Mouse (Mus musculus) midbrain, embryonic 14.5 days (tissue): ENCODE measurements at regions not wholly inside any gene's neighbourhood (a gene's known extent, or its start where the extent isn't known, plus 50 kb on each side); places are given as distances from the start of the nearest gene placed in this dataset.

Source experiments
- ATAC-seq: fragments of 200-750 bp; cut with Nextera tagmentation; 2 replicates; pipeline ENCODE4 v1.8.0; 2017; ENCODE audit warnings: moderate number of reproducible peaks, moderate library complexity; ENCODE audit not compliant: low FRiP score, low TSS enrichment
- DNase-seq: peaks from one replicate; pipeline ENCODE4 v3.0.0-alpha.2; 2015
- H3K27ac ChIP-seq: fragments of 300-500 bp; sonication (generic); replicated peaks from 2 replicates; pipeline ENCODE4 v1.5.1; 2014; ENCODE audit warnings: mild to moderate bottlenecking, low read depth, low read length, moderate library complexity
- H3K27me3 ChIP-seq: fragments of 300-500 bp; sonication (generic); 2 replicates; pipeline ENCODE4 v1.6.1; 2014; ENCODE audit warnings: low read length, control low read depth, mixed read lengths; ENCODE audit not compliant: control insufficient read depth, insufficient read depth
- H3K36me3 ChIP-seq: fragments of 300-500 bp; sonication (generic); 2 replicates; pipeline ENCODE4 v1.6.1; 2014; ENCODE audit warnings: low read length, control low read depth; ENCODE audit not compliant: control insufficient read depth, insufficient read depth
- H3K4me1 ChIP-seq: fragments of 300-500 bp; sonication (generic); 2 replicates; pipeline ENCODE4 v1.6.1; 2014; ENCODE audit warnings: mild to moderate bottlenecking, antibody characterized with exemption, low read length, control low read depth; ENCODE audit not compliant: control insufficient read depth, insufficient read depth
- H3K4me2 ChIP-seq: fragments of 300-500 bp; sonication (generic); 2 replicates; pipeline ENCODE4 v1.6.1; 2014; ENCODE audit warnings: mild to moderate bottlenecking, low read length, moderate library complexity
- H3K4me3 ChIP-seq: fragments of 300-500 bp; sonication (generic); replicated peaks from 2 replicates; pipeline ENCODE4 v1.5.1; 2014; ENCODE audit warnings: low read depth, low read length
- H3K9ac ChIP-seq: fragments of 300-500 bp; sonication (generic); replicated peaks from 2 replicates; pipeline ENCODE4 v1.6.1; 2014; ENCODE audit warnings: mild to moderate bottlenecking, low read length, moderate library complexity
- H3K9me3 ChIP-seq: fragments of 300-500 bp; sonication (generic); 2 replicates; pipeline ENCODE4 v1.6.1; 2016; ENCODE audit warnings: low read length, control low read depth, mixed read lengths; ENCODE audit not compliant: control insufficient read depth
- WGBS: fragments of 180-500 bp; shearing (Covaris S2); extraction: QIAGEN DNeasy Blood & Tissue Kit; methylation state at CpG from one replicate; pipeline ENCODE4 v1.1.7; 2014; 5-methylcytosine and 5-hydroxymethylcytosine counted together

DNA sequence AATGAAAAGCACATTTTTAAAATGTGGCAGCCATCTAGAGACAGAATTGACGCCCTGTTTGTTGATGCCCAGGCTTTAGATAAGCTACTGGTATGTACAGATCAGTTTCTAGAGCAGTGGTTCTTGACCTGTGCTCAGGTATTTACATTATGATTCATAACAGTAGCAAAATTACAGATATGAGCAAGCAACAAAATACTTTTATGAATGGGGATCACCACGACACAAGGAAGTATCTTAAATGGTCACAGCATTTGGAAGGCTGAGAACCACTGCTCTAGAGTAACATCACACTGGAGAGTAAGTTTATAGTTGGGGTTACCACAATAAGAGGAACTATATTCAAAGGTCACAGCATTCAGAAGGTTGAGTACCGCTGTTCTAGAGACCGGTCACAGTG, 66.3 kb upstream of the Dgkg start:
- ATAC-seq (no peak), DNase-seq (no peak)
- no peak overlapping the region for H3K4me2 ChIP-seq
- H3K4me3 ChIP-seq = no peak overlapping the region
- H3K27me3 ChIP-seq = no peaks in the 10 kb centered on the region
- no peaks in the 10 kb centered on the region for H3K9me3 ChIP-seq
- H3K36me3 ChIP-seq = no peaks in the 10 kb centered on the region
- no peak overlapping the region for H3K27ac ChIP-seq
- no peaks in the 10 kb centered on the region for H3K4me1 ChIP-seq
- WGBS = 92% methylated on average over 4 of the region's 4 CpGs
- no peak overlapping the region for H3K9ac ChIP-seq

DNA sequence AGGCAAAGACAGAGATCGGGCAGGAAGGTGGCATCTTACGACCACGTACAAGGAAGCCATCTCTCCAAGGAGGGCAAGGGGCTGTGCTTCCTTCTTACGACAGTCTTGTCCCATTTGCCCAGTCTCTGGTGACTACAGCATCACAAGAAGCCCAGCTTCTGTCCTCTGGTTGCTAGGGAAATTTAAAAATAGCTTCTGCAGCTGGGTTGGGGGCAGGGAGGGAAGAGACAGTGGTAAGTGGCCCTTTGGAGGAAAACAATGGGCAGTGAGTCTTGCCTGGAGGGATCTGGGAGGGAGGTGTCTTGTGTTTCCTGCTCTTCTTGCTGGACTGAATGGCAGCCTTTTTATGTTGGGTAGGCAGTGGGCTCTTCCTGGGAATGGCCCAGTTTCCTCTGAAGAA, 62.8 kb upstream of the Dgkg start:
- H3K4me2 ChIP-seq = no peak overlapping the region
- H3K4me1 ChIP-seq = no peaks in the 10 kb centered on the region
- no peak for DNase-seq
- no peaks in the 10 kb centered on the region for H3K36me3 ChIP-seq
- H3K27me3 ChIP-seq = no peaks in the 10 kb centered on the region
- H3K9ac ChIP-seq = no peak overlapping the region
- H3K27ac ChIP-seq = no peak overlapping the region
- H3K9me3 ChIP-seq = no peaks in the 10 kb centered on the region
- no peak for ATAC-seq
- H3K4me3 ChIP-seq = no peak overlapping the region
- 74% methylated on average over 4 of the region's 4 CpGs for WGBS

DNA sequence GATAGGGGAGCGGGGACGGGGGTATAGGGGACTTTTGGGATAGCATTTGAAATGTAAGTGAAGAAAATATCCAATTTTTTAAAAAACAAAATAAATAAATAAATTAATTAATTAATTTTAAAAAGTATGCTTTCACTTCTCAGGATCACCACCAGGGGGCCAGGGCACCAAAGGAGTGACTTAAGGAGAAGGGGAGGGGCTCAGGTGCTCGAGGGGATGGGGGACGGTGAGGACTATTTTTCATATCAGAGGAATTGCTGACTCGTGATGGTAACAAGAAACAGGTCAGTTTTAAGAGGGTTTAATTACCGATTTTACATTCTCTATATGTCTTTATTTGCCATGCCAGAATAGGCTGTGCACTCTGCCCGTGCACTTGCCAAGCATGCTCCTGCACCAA, 62.3 kb upstream of the Dgkg start:
- Histone ChIP-seq H3K9ac (no peak overlapping the region), H3K4me3 (no peak overlapping the region), H3K27me3 (no peaks in the 10 kb centered on the region), H3K4me1 (no peaks in the 10 kb centered on the region), H3K36me3 (no peaks in the 10 kb centered on the region), H3K9me3 (no peaks in the 10 kb centered on the region), H3K27ac (no peak overlapping the region), H3K4me2 (no peak overlapping the region)
- WGBS = 62% methylated on average over 7 of the region's 7 CpGs
- no peak for ATAC-seq
- DNase-seq = peak; percentile 21

DNA sequence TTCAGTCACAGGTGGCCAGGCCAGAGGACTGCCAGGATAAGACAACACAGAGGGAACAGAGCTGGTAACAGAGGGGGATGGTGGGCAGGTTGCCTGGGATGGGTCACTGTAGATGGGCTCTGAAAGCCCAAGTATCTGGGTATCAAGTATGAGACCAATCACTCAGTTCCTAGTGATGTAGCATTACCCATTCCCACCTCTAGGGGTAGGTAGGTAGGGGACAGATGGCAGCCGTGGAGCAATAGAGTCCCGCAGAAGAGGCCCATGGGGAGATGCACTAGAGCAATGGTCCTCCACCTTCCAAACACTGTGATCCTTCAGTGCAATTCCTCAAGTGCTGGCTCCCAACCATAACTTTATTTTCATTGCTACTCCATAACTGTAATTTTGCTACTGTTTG, 60.4 kb upstream of the Dgkg start:
- Histone ChIP-seq H3K4me1 (no peaks in the 10 kb centered on the region), H3K27me3 (no peaks in the 10 kb centered on the region), H3K9ac (no peak overlapping the region), H3K4me3 (no peak overlapping the region), H3K36me3 (no peaks in the 10 kb centered on the region), H3K27ac (no peak overlapping the region), H3K4me2 (no peak overlapping the region), H3K9me3 (no peaks in the 10 kb centered on the region)
- DNase-seq = no peak
- no peak for ATAC-seq
- WGBS = 57% methylated on average over 2 of the region's 2 CpGs

DNA sequence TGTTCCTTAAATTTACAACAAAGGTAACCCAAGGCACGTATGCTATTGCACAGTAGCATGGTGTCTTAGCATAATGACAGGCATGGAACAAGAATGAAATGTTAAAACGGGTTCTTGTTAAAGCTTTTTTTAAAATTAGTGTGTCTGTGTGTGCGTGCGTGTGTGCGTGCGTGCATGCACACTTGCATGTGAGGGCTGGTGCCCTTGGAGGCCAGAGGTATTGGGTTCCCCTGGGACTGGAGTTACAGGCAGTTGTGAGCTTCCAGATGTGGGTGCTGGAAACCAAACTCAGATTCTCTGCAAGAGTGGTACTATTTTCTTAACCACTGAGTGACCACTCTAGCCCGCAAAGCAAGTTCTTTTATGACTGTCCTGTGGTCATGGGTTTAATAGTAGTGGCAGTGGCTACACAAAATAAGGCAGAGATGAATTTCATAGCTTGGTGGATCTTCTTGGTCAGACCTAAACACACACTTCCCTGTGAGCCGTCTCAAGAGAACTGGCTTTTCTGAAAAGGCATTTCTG, 59.3 kb upstream of the Dgkg start:
- H3K4me2 ChIP-seq = no peak overlapping the region
- no peak overlapping the region for H3K27ac ChIP-seq
- no peak overlapping the region for H3K9ac ChIP-seq
- H3K9me3 ChIP-seq = no peaks in the 10 kb centered on the region
- ATAC-seq = no peak
- H3K27me3 ChIP-seq = no peaks in the 10 kb centered on the region
- no peaks in the 10 kb centered on the region for H3K4me1 ChIP-seq
- WGBS = 90% methylated on average over 8 of the region's 8 CpGs
- H3K36me3 ChIP-seq = no peaks in the 10 kb centered on the region
- no peak for DNase-seq
- no peak overlapping the region for H3K4me3 ChIP-seq

DNA sequence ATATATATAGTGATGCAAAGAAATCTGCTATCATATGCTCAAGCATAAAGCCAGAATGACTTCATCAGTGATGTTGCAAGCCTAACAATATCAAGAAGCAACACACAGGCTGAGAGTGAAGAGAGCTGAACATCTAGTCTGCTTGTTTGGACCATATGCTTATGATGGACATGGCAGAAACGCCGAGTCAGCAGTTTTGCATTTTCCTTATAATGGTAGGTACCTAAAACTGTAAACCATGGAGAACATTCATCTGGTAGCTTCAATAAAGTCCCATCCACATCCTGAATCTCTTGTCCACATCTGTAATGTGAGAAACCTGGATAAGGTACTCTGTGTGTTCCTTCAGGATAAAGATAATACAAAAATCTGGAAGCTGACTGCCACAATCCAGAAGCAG, 57.3 kb upstream of the Dgkg start:
- Histone ChIP-seq H3K27me3 (no peaks in the 10 kb centered on the region), H3K9me3 (no peaks in the 10 kb centered on the region), H3K4me3 (no peak overlapping the region), H3K4me2 (no peak overlapping the region), H3K9ac (no peak overlapping the region), H3K4me1 (no peaks in the 10 kb centered on the region), H3K27ac (no peak overlapping the region), H3K36me3 (no peaks in the 10 kb centered on the region)
- DNase-seq (no peak), ATAC-seq (no peak)
- WGBS = 96% methylated on average over 2 of the region's 2 CpGs

DNA sequence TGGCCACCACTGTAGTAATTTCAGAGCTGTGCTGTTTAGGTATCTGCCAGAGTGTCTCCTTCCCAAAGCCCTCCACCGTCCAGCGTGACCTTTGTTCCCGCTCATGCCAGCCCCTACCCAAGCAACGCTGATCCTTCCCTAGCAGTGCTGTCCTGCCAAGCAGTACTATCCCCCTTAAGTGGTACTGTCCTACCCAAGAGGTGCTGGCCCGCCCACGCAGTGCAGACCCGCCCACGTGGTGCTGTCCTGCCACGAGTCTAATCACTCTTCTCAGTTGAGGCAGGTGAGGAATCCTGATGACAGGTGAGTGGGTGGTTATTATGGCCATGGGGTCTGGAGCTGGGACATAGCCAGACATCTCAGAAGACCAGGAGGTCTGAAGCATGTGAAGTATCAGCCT, 51.7 kb upstream of the Dgkg start:
- H3K27ac ChIP-seq = no peak overlapping the region
- no peaks in the 10 kb centered on the region for H3K9me3 ChIP-seq
- no peaks in the 10 kb centered on the region for H3K4me1 ChIP-seq
- ATAC-seq = no peak
- H3K4me2 ChIP-seq = no peak overlapping the region
- WGBS = 69% methylated on average over 9 of the region's 9 CpGs
- no peaks in the 10 kb centered on the region for H3K27me3 ChIP-seq
- H3K36me3 ChIP-seq = no peaks in the 10 kb centered on the region
- H3K4me3 ChIP-seq = no peak overlapping the region
- H3K9ac ChIP-seq = no peak overlapping the region
- DNase-seq = no peak
